Mouse (Mus musculus): ENCODE data around the gene Olfr1310.
"Not testable (repeated sequence)": the region's sequence is repeated elsewhere in the genome, so short reads cannot be mapped to it uniquely, and the experiment has no call there.

The Olfr1310 gene

DNA sequence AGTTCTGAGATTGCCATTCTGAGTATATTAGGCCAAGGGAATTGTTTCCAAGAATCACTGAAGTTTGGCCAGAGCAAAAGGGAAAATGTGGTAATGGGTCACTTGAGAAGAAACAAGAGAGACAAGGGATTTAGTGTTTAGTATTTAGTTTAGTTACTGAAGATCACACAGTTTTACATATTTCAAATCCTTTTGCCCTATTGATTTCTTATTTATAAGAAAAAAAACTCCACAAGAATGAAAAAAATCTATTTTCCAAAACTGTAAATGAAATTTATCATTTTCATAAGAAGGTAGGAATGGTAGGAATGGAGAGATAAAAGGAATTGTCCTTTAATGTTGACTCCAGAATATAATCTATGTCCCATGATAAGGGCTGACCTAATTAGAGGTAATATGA is at the start of gene Olfr1310:
Olfr1310 (minus strand) TSS at position 101 of the 400 bp plus-strand sequence.
- no peak for DNase-seq

DNA sequence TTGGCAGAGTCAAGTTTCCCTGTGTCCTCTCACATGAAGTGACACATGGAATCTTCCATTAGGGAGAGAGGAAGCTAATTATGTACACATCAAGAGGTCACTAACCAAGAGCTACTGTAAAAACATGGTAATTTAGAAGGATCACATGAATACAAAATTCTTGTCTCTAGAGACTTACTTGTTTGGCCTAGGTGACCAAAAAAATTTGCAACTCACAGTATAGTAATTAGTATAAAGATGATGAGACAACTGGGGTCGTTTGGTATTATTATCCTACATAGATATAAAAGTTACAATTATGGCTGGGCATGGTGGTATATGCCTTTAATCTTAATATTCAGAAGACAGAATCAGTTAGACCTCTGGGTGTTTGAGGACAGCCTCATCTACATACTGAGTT is 37.6 kb upstream of the Olfr1310 start, which contains the start of gene Olfr1312:
Olfr1312 (minus strand) TSS at position 101 of the 400 bp plus-strand sequence.
- no peak for DNase-seq

- DNase-seq, result not testable (repeated sequence)
Observed at GRCm38 (mm10) chr2:112026971-112027370, 14.5 kb upstream of the Olfr1310 start.

DNA sequence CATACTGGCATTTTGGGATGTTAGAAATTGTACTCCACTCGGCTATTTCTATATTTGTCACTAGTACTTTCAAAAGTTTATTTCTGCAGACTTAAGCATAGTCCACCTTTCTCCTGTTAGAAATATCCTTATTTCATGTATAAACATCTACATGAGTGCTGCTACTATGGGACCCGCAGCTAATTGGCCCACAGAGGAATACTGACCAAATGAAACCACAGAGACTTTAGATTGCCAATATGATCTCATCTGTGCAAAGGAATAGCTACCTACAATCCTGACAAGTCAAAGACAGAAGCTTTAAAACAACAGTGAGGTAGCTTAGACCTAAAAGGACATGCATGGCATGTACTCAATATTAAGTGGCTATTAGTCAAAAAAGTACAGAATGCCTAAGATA is 11.8 kb upstream of the Olfr1310 start, which contains the start of gene Olfr1311:
Olfr1311 (minus strand) TSS at position 101 of the 400 bp plus-strand sequence.
- DNase-seq, result no peak

DNA sequence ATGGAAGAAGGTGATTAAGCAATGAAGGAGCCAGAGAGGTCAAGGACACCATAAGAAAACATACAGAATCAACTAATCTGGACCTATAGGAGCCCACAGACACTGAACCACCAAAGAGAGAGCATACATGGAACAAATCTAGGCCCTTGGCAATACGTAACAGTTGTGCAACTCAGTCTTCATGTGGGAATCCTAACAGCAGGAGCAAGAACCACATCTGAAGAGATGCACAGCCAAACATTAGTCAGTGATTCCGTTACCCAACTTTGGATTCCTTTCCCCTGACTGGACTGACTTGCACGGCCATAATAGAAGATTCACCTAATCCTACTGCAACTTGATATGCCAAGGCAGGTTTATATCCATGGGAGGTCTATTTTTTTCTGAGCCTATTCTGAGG is 2.4 kb upstream of the Olfr1310 start:
- no peak for DNase-seq

DNA sequence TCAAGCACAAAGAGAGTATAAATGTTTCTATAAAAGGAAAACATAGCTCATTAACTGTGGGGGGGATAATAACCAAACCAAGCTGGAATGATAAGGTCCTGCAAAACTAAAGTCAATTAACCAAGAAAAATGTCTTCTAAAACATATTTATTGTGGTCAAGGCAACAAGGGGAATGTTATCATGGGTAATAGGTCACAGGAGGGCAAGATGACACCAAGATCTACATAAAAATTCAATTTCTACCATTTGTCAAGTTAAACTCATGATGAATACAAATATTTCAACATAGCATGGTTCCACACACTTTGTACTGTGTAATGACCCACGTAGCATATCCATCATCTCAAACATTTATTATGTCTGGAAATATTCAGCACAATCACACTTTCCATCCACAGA is 22.3 kb downstream of the Olfr1310 start, which contains the start of gene Olfr1309:
Olfr1309 (minus strand) TSS at position 101 of the 400 bp plus-strand sequence.
- DNase-seq, result no peak

DNA sequence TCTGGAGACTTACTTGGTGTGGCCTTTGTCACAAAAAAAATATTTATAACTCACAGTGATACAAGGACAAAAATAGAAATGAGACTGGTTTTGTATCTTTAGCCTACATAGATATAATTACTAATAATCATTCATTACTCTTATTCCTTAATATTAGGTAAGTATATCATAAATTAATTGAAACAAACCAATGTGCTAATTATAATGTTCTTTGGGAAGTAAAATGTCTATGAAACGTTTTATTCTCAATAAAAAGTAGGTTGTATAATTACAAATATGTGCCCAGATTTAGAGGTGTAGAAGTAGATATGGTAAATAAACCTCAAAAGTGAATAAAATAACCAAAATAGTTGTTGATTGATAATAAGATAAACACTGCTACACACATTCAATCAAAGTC is 47.7 kb downstream of the Olfr1310 start, which contains the start of gene Olfr1308:
Olfr1308 (minus strand) TSS at position 101 of the 400 bp plus-strand sequence.
- DNase-seq, result no peak

Measured in heart, adult 11 months (tissue).